Mouse (Mus musculus) forebrain, embryonic 12.5 days (tissue): ENCODE data around the gene Dctn1. TPM values are rescaled to one million over a fixed set of nuclear protein-coding genes. Genes with fewer than 3 reads are reported as not detected.
A peak's percentile ranks its signal among the peaks of the same experiment; 100 is the strongest.

Source experiments
- ATAC-seq: fragments of 200-750 bp; cut with Nextera tagmentation; 2 replicates; pipeline ENCODE4 v1.8.0; 2017; ENCODE audit warnings: moderate TSS enrichment; ENCODE audit not compliant: low FRiP score
- H3K27ac ChIP-seq: fragments of 300-500 bp; sonication (generic); 2 replicates; pipeline ENCODE4 v1.5.1; 2016; ENCODE audit warnings: mild to moderate bottlenecking
- H3K27me3 ChIP-seq: fragments of 300-500 bp; sonication (generic); 2 replicates; pipeline ENCODE4 v1.6.1; 2016; ENCODE audit warnings: mild to moderate bottlenecking
- H3K36me3 ChIP-seq: fragments of 300-500 bp; sonication (generic); replicated peaks from 2 replicates; pipeline ENCODE4 v1.6.1; 2016; ENCODE audit warnings: mild to moderate bottlenecking
- H3K4me1 ChIP-seq: fragments of 300-500 bp; sonication (generic); 2 replicates; pipeline ENCODE4 v1.6.1; 2016
- H3K4me2 ChIP-seq: fragments of 300-500 bp; sonication (generic); 2 replicates; pipeline ENCODE4 v1.6.1; 2016; ENCODE audit warnings: mild to moderate bottlenecking, moderate library complexity
- H3K4me3 ChIP-seq: fragments of 300-500 bp; sonication (generic); replicated peaks from 2 replicates; pipeline ENCODE4 v1.5.1; 2016; ENCODE audit warnings: mild to moderate bottlenecking
- H3K9ac ChIP-seq: fragments of 300-500 bp; sonication (generic); 2 replicates; pipeline ENCODE4 v1.6.1; 2016; ENCODE audit warnings: mild to moderate bottlenecking
- H3K9me3 ChIP-seq: fragments of 300-500 bp; sonication (generic); 2 replicates; pipeline ENCODE4 v1.6.1; 2016
- WGBS: fragments of 180-500 bp; shearing (Covaris S2); methylation state at CpG from one replicate; pipeline ENCODE4 v1.1.7; 2016; 5-methylcytosine and 5-hydroxymethylcytosine counted together
- polyA plus RNA-seq: library from polyadenylated mRNA; unstranded; fragments of >200 nt; fragmentation: Nextera tagmentation; extraction: Ambion mirVana; gene quantifications from 2 replicates; pipeline ENCODE4 v1.2.1, GENCODE M21; 2016

Dctn1 gene
- polyA plus RNA-seq, 1 experiment from 2014 or later = 128 TPM

GRCm38 (mm10) chr6:83124851-83125312 lies 40.8 kb upstream of the Dctn1 start:
- H3K36me3 ChIP-seq = peaks cover 10% of the 10 kb centered on the region; the same call in 1 of the 2 replicates
- peak; percentile 1; the same call in 1 of the 2 replicates for ATAC-seq

DNA sequence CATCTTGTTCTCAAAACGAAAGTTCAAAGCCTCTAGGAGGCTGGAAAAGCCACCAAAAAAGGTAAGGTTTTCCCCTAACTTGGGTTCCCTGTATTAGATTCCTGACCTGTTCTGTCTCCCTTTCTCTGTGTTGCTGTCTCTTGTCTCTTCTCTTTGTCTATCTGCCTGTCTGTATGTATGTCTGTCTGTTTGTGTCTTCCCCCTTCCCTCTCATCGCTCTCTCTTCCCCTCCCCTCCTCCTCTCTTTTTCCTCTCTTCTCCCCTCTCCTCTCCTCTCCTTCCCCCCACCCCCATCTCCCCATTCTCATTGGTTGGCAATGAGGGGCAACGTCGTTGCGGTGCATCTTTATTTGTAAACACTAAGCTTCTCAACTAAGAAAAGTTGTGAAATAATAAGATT lies 40.4 kb upstream of the Dctn1 start, which contains the start of gene Ino80b:
TSS of gene Ino80b (minus strand) at position 101 of the 400 bp plus-strand sequence.
- Histone ChIP-seq H3K4me1 (peaks cover 32% of the 10 kb centered on the region), H3K9me3 (no peaks in the 10 kb centered on the region), H3K36me3 (peaks cover 10% of the 10 kb centered on the region; the same call in 1 of the 2 replicates), H3K27me3 (no peaks in the 10 kb centered on the region), H3K9ac (peak within 1 kb of the TSS; percentile 74), H3K4me2 (peak within 1 kb of the TSS; percentile 90), H3K4me3 (peak within 1 kb of the TSS; percentile 66), H3K27ac (peak within 1 kb of the TSS; percentile 71)
- no peak for ATAC-seq
- 20% methylated on average over 5 of the region's 5 CpGs for WGBS

More at GRCm38 (mm10) chr6:83124851-83125312, 40.8 kb upstream of the Dctn1 start:
- H3K4me3 ChIP-seq = peak overlapping the region; percentile 66
- WGBS = 1% methylated on average over 30 of the region's 30 CpGs
- peaks cover 36% of the 10 kb centered on the region for H3K4me1 ChIP-seq
- peak overlapping the region; percentile 74 for H3K9ac ChIP-seq
- peak overlapping the region; percentile 90 for H3K4me2 ChIP-seq
- no peaks in the 10 kb centered on the region for H3K27me3 ChIP-seq
- no peaks in the 10 kb centered on the region for H3K9me3 ChIP-seq
- H3K27ac ChIP-seq = peak overlapping the region; percentile 71

DNA sequence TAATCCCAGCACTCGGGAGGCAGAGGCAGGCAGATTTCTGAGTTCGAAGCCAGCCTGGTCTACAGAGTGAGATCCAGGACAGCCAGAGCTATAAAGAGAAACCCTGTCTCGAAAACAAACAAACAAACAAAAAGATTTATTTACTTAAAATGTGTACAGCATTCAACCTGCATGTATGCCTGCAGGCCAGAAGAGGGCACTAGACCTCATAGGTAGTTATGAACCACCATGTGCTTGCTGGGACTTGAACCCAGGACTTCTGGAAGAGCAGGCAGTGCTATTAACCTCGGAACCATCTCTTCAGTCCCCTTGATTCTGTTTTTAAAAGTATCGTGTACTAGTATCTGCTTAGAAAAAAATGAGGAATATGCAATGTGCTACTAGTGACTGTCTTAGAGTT lies 38.3 kb upstream of the Dctn1 start:
- no peak for ATAC-seq
- Histone ChIP-seq H3K27me3 (no peaks in the 10 kb centered on the region), H3K4me2 (no peak overlapping the region), H3K36me3 (peaks cover 10% of the 10 kb centered on the region; the same call in 1 of the 2 replicates), H3K9ac (no peak overlapping the region), H3K27ac (no peak overlapping the region), H3K4me3 (no peak overlapping the region), H3K4me1 (peaks cover 24% of the 10 kb centered on the region), H3K9me3 (no peaks in the 10 kb centered on the region)
- 98% methylated on average over 5 of the region's 5 CpGs for WGBS

- Histone ChIP-seq H3K27me3 (peaks cover 22% of the 10 kb centered on the region), H3K36me3 (no peaks in the 10 kb centered on the region), H3K4me1 (peaks cover 11% of the 10 kb centered on the region), H3K27ac (no peak overlapping the region), H3K9ac (no peak overlapping the region), H3K4me3 (no peak overlapping the region), H3K4me2 (no peak overlapping the region), H3K9me3 (no peaks in the 10 kb centered on the region)
- no peak for ATAC-seq
- 84% methylated on average over 6 of the region's 6 CpGs for WGBS
These were observed 34.2 kb upstream of the Dctn1 start for GRCm38 (mm10) chr6:83131469-83132034.

GRCm38 (mm10) chr6:83132176-83132919 lies 33.4 kb upstream of the Dctn1 start:
- no peak overlapping the region for H3K4me2 ChIP-seq
- H3K4me3 ChIP-seq = no peak overlapping the region
- WGBS = 84% methylated on average over 9 of the region's 9 CpGs
- no peaks in the 10 kb centered on the region for H3K9me3 ChIP-seq
- ATAC-seq = no peak
- H3K9ac ChIP-seq = no peak overlapping the region
- no peaks in the 10 kb centered on the region for H3K36me3 ChIP-seq
- peaks cover 26% of the 10 kb centered on the region for H3K27me3 ChIP-seq
- peaks cover 19% of the 10 kb centered on the region for H3K4me1 ChIP-seq
- no peak overlapping the region for H3K27ac ChIP-seq

DNA sequence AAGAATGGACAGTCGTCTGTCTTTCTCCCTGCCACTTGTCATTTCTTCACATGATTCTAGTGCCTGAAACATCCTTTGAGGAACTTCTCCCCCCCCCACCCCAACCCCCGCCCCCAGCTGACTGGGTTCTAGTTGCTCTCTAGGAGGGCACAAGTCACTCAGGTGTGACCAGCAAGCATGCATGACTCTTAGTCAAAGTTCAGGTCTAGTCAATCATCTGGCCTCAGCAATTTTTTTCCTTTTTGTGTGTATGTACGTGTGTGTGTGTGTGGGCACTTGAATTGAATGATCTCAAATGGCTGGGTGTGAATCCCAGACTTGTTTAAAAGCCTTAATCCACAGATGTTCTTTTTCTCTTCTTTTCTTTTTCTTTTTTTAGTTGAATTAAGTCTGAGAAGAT lies 31.5 kb upstream of the Dctn1 start:
- Histone ChIP-seq H3K9ac (no peak overlapping the region), H3K27me3 (peaks cover 26% of the 10 kb centered on the region), H3K27ac (no peak overlapping the region), H3K36me3 (no peaks in the 10 kb centered on the region), H3K4me2 (no peak overlapping the region), H3K9me3 (no peaks in the 10 kb centered on the region), H3K4me3 (no peak overlapping the region), H3K4me1 (peaks cover 38% of the 10 kb centered on the region)
- WGBS = 80% methylated on average over 3 of the region's 3 CpGs
- ATAC-seq = no peak

- H3K9me3 ChIP-seq = no peaks in the 10 kb centered on the region
- 57% methylated on average over 7 of the region's 7 CpGs for WGBS
- peaks cover 41% of the 10 kb centered on the region for H3K4me1 ChIP-seq
- H3K4me3 ChIP-seq = peak within 1 kb of the TSS; percentile 45
- no peaks in the 10 kb centered on the region for H3K36me3 ChIP-seq
- peak within 1 kb of the TSS; percentile 70 for H3K4me2 ChIP-seq
- H3K27me3 ChIP-seq = peaks cover 26% of the 10 kb centered on the region
- H3K9ac ChIP-seq = peak within 1 kb of the TSS; percentile 78
- no peak for ATAC-seq
- no peak within 1 kb of the TSS for H3K27ac ChIP-seq
These were observed 30.7 kb upstream of the Dctn1 start, which contains the start of gene Rtkn for GRCm38 (mm10) chr6:83134951-83135513. Rtkn (plus strand) TSS chr6:83135463.

GRCm38 (mm10) chr6:83135571-83136161 lies 30.1 kb upstream of the Dctn1 start:
- Histone ChIP-seq H3K9ac (peak overlapping the region; percentile 78), H3K4me3 (peak overlapping the region; percentile 45), H3K9me3 (no peaks in the 10 kb centered on the region), H3K36me3 (no peaks in the 10 kb centered on the region), H3K27me3 (peaks cover 26% of the 10 kb centered on the region), H3K4me2 (peak overlapping the region; percentile 70), H3K4me1 (peaks cover 43% of the 10 kb centered on the region), H3K27ac (no peak overlapping the region)
- no peak for ATAC-seq
- 5% methylated on average over 37 of the region's 37 CpGs for WGBS

DNA sequence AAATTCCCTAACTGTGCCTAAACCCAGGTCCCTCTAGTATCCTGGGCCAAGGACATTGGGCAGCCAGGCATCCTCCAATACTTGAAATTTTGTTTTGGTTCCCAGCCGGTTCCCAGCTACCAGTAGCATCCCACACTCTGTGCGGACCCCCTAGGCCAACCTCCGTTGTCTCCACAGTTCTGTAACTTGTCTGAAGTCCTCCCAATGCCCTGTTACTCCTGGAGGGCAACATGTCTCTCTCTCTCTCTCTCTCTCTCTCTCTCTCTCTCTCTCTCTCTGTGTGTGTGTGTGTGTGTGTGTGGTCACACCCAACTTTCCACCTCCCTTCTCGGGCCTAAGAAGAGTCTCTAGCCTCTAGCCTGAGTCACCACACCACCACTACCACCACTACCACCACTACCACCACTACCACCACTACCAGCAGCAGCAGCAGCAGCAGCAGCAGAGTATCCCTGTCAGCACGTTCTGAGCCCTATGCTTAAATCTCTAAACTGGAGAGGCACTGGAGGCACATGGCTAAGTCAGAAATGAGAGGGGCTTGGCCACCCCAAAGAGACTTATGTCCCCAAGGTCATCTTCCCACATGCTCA lies 29.3 kb upstream of the Dctn1 start:
- peaks cover 43% of the 10 kb centered on the region for H3K4me1 ChIP-seq
- 7% methylated on average over 5 of the region's 5 CpGs for WGBS
- ATAC-seq = peak; percentile 7; the same call in 1 of the 2 replicates

DNA sequence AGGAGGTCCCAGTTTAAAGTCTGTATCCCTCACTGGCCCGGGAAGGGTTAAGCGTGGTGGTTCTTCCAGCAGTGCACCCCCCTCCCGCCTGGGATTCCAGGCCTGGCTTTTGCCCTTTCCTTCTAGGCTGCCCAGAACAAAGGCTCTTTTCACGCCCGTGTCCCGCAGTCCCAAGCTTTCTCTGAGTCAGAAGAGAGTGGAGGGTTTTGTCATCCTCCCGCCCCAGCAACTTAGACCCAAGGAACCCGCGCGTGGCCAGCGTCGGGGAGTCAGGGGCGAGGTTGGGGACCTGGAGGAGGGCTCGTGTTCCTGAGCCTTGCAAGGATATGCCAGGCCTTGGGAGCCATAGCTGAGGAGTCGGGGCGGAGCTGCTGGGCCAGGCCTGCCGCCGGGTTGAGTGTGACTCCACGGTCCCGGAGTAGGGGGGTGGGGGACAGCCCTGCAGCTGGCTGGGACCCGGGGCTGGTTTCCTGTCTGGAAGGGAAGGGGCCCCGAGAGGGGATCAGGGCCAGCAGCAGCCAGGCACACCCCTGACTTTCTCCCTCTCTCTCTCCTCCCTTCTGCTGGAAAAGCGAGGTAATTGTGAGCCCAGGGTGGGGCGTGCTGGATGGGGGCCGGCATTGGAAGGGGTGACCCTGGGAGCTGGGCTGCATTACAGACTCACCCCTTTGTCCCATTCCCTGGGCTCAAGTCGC lies 28.7 kb upstream of the Dctn1 start:
- H3K4me2 ChIP-seq = peak overlapping the region; percentile 70
- H3K4me3 ChIP-seq = peak overlapping the region; percentile 45
- H3K36me3 ChIP-seq = no peaks in the 10 kb centered on the region
- H3K4me1 ChIP-seq = peaks cover 48% of the 10 kb centered on the region
- H3K9ac ChIP-seq = peak overlapping the region; percentile 78
- no peaks in the 10 kb centered on the region for H3K9me3 ChIP-seq
- WGBS = under 1% methylated on average over 23 of the region's 26 CpGs
- peak; percentile 71 for ATAC-seq
- H3K27ac ChIP-seq = peak overlapping the region; percentile 93
- peaks cover 40% of the 10 kb centered on the region for H3K27me3 ChIP-seq

More for the DNA sequence above, 29.3 kb upstream of the Dctn1 start:
- Histone ChIP-seq H3K27ac (peak overlapping the region; percentile 93), H3K4me3 (peak overlapping the region; percentile 45), H3K9me3 (no peaks in the 10 kb centered on the region), H3K27me3 (peaks cover 33% of the 10 kb centered on the region), H3K4me2 (peak overlapping the region; percentile 70), H3K9ac (peak overlapping the region; percentile 78), H3K36me3 (no peaks in the 10 kb centered on the region)

DNA sequence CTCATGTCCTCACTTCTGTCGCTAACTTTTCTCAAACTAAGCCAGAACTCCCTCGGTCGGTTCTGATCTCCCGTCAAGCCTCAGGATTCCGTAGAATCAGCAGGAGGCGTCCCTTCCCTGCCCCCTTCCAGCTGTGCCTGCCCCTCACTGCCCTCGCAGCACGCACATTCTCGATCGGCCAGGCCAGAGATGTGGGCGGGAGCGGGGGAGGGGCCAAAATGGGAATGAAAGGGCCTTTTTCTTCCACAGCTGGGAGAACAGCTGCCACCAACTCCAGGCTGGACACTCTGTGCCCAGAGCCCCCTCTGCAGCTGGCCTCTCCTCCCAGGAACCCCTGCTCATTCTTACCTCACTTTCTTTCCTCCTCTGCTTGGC lies 28.2 kb upstream of the Dctn1 start:
- peak overlapping the region; percentile 93 for H3K27ac ChIP-seq
- no peaks in the 10 kb centered on the region for H3K36me3 ChIP-seq
- no peaks in the 10 kb centered on the region for H3K9me3 ChIP-seq
- ATAC-seq = peak; percentile 63
- H3K4me3 ChIP-seq = peak overlapping the region; percentile 45
- peak overlapping the region; percentile 78 for H3K9ac ChIP-seq
- peaks cover 53% of the 10 kb centered on the region for H3K4me1 ChIP-seq
- 1% methylated on average over 12 of the region's 12 CpGs for WGBS
- H3K4me2 ChIP-seq = peak overlapping the region; percentile 70
- peaks cover 45% of the 10 kb centered on the region for H3K27me3 ChIP-seq
